Mouse (Mus musculus) C2C12 (cell line): ENCODE results near the gene Tet3. TPM values are rescaled to one million over a fixed set of nuclear protein-coding genes. Genes with fewer than 3 reads are reported as not detected.

Experiments used
- H3K27me3 ChIP-seq: one replicate; pipeline ENCODE4 v1.6.1; 2011; ENCODE audit not compliant: control insufficient read depth, insufficient read depth, insufficient read length
- H3K36me3 ChIP-seq: one replicate; pipeline ENCODE4 v1.6.1; 2011; ENCODE audit not compliant: control insufficient read depth, insufficient read depth
- H3K4me3 ChIP-seq: one replicate; pipeline ENCODE4 v1.5.1; 2011; ENCODE audit warnings: mild to moderate bottlenecking, control low read depth; ENCODE audit not compliant: poor library complexity, insufficient read depth, severe bottlenecking
- H3K79me2 ChIP-seq: one replicate; pipeline ENCODE4 v1.6.1; 2011; ENCODE audit not compliant: control insufficient read depth, insufficient read depth
- H3K79me3 ChIP-seq: one replicate; pipeline ENCODE4 v1.6.1; 2011; ENCODE audit warnings: low read depth, control low read depth
- H3ac ChIP-seq: one replicate; pipeline ENCODE3; 2011; ENCODE audit warnings: low read depth; ENCODE audit not compliant: control insufficient read depth, insufficient read length
- CEBPB ChIP-seq: IDR thresholded peaks from one replicate; pipeline ENCODE4 v1.6.1; 2011; ENCODE audit warnings: low read depth, mild to moderate bottlenecking, control low read depth, moderate library complexity
- CTCF ChIP-seq: IDR thresholded peaks from one replicate; pipeline ENCODE4 v1.5.1; 2011; ENCODE audit not compliant: control insufficient read depth, insufficient read depth, insufficient read length
- FOSL1 ChIP-seq: IDR thresholded peaks from one replicate; pipeline ENCODE4 v1.8.0; 2011; ENCODE audit warnings: mild to moderate bottlenecking, low read length; ENCODE audit not compliant: poor library complexity, insufficient read depth, severe bottlenecking
- MAX ChIP-seq: IDR thresholded peaks from one replicate; pipeline ENCODE4 v1.6.1; 2011; ENCODE audit warnings: mild to moderate bottlenecking, control low read depth
- MYOD1 ChIP-seq: IDR thresholded peaks from one replicate; pipeline ENCODE4 v1.6.1; 2011; ENCODE audit warnings: low read depth; ENCODE audit not compliant: control insufficient read depth, insufficient read length
- MYOG ChIP-seq: IDR thresholded peaks from one replicate; pipeline ENCODE4 v1.6.1; 2011; ENCODE audit not compliant: control insufficient read depth, insufficient read length; ENCODE audit errors: extremely low read depth
- USF1 ChIP-seq: IDR thresholded peaks from one replicate; pipeline ENCODE4 v1.6.1; 2011; ENCODE audit warnings: low read depth, mild to moderate bottlenecking, control low read depth, moderate library complexity
- polyA plus RNA-seq: library from polyadenylated mRNA; unstranded; fragments of >200 nt; fragmentation: generic; extraction: Trizol; gene quantifications from one replicate; pipeline ENCODE4 v1.2.1, GENCODE M21; 2012; ENCODE audit warnings: missing spikeins

Gene Tet3
- polyA plus RNA-seq, 1 experiment: 6.0 TPM

- Histone ChIP-seq H3K27me3 (no peaks in the 10 kb centered on the region), H3K79me2 (peaks cover 94% of the 10 kb centered on the region), H3ac (peak overlapping the region; percentile 28), H3K79me3 (peaks cover 54% of the 10 kb centered on the region), H3K4me3 (no peak overlapping the region), H3K36me3 (peaks cover 31% of the 10 kb centered on the region)
- TF ChIP-seq MYOG (no peak), MAX (no peak), MYOD1 (no peak), CTCF (no peak), USF1 (peak; percentile 1), FOSL1 (no peak), CEBPB (no peak)
Measured at GRCm38 (mm10) chr6:83443441-83444340, 15.2 kb downstream of the Tet3 start.

DNA sequence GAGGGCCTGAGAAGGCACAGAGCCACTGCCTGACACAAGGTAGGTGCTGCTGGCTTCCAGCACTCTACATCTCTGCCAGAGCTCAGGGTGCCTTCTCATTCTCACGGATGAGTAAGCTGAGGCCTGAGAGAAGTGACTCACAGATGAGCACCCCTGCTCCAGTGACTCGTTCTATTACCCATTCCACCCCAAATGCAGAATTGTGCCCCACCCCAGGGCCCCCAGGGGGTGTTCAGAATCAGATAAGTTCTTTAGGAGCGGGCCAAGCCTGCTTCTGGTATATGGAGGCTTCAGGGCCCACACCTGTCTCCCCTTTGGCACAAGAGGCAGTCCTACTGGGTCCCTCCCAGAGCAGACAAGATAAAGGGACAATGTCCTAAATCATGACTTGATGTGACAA is 16.2 kb downstream of the Tet3 start:
- no peaks in the 10 kb centered on the region for H3K27me3 ChIP-seq
- peaks cover 51% of the 10 kb centered on the region for H3K79me3 ChIP-seq
- H3K79me2 ChIP-seq: peaks cover 94% of the 10 kb centered on the region
- TF ChIP-seq MAX (peak; percentile 36), MYOD1 (peak; percentile 67), FOSL1 (peak; percentile 68), CTCF (no peak)
- peaks cover 25% of the 10 kb centered on the region for H3K36me3 ChIP-seq
- H3ac ChIP-seq: peak overlapping the region; percentile 27
- no peak overlapping the region for H3K4me3 ChIP-seq

GRCm38 (mm10) chr6:83441259-83442061 is 17.4 kb downstream of the Tet3 start:
- H3K79me2 ChIP-seq: peaks cover 91% of the 10 kb centered on the region
- H3K79me3 ChIP-seq: peaks cover 40% of the 10 kb centered on the region
- TF ChIP-seq MYOG (no peak), FOSL1 (no peak), MAX (no peak), MYOD1 (no peak), USF1 (no peak), CEBPB (no peak), CTCF (no peak)
- H3K4me3 ChIP-seq: peak overlapping the region; percentile 45
- peak overlapping the region; percentile 82 for H3ac ChIP-seq
- peaks cover 22% of the 10 kb centered on the region for H3K36me3 ChIP-seq
- no peaks in the 10 kb centered on the region for H3K27me3 ChIP-seq

GRCm38 (mm10) chr6:83440510-83441258 is 18.2 kb downstream of the Tet3 start:
- Histone ChIP-seq H3K4me3 (peak overlapping the region; percentile 45), H3K27me3 (no peaks in the 10 kb centered on the region), H3K36me3 (peaks cover 17% of the 10 kb centered on the region), H3K79me3 (peaks cover 32% of the 10 kb centered on the region), H3ac (peak overlapping the region; percentile 73), H3K79me2 (peaks cover 91% of the 10 kb centered on the region)
- TF ChIP-seq USF1 (peak; percentile 61), MAX (no peak), CTCF (no peak), MYOG (no peak), FOSL1 (no peak), MYOD1 (no peak), CEBPB (peak; percentile 17)

DNA sequence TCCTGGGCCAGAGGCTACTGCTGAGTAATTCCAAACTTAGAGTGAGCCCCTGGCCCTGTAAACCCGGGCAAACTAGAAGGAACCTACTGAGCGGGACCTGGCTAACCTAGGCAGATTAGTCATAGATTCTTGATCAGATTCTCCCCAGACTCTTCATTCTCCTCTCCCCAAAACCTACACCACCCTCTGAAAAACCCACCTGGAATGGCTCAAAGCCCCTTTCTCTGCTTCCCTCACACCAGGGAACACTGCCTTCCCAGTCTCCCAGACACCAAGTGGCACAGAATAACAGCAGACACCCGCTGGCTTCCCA is 18.7 kb downstream of the Tet3 start:
- Histone ChIP-seq H3ac (peak overlapping the region; percentile 20), H3K79me2 (peaks cover 87% of the 10 kb centered on the region), H3K27me3 (no peaks in the 10 kb centered on the region), H3K79me3 (peaks cover 28% of the 10 kb centered on the region), H3K4me3 (peak overlapping the region; percentile 18), H3K36me3 (peaks cover 13% of the 10 kb centered on the region)
- TF ChIP-seq MYOG (no peak), USF1 (no peak), CEBPB (no peak), CTCF (no peak), MYOD1 (no peak), MAX (no peak), FOSL1 (no peak)
